Mouse (Mus musculus) gastrocnemius, adult 18-20 months (tissue): ENCODE measurements at regions not wholly inside any gene's neighbourhood (a gene's known extent, or its start where the extent isn't known, plus 50 kb on each side); places are given as distances from the start of the nearest gene placed in this dataset.

ENCODE experiments used
- DNase-seq: peaks from one replicate; pipeline ENCODE4 v3.0.0; 2021; ENCODE audit warnings: low spot score

GRCm38 (mm10) chr3:34234391-34234790, 153.3 kb upstream of the Dnajc19 start:
- DNase-seq, result no peak

GRCm38 (mm10) chr3:34232329-34233250, 151.5 kb upstream of the Dnajc19 start:
- no peak for DNase-seq

GRCm38 (mm10) chr3:34231593-34232328, 150.6 kb upstream of the Dnajc19 start:
- DNase-seq, result no peak

- no peak for DNase-seq
These were observed 141.2 kb upstream of the Dnajc19 start for GRCm38 (mm10) chr3:34222291-34222690.

GRCm38 (mm10) chr3:34219741-34220310, 138.7 kb upstream of the Dnajc19 start:
- no peak for DNase-seq

- DNase-seq, result no peak
These were observed 138.0 kb upstream of the Dnajc19 start for GRCm38 (mm10) chr3:34219096-34219495.

- DNase-seq, result no peak
These were observed 136.8 kb upstream of the Dnajc19 start for GRCm38 (mm10) chr3:34217911-34218310.

- no peak for DNase-seq
These were observed 133.1 kb upstream of the Dnajc19 start for GRCm38 (mm10) chr3:34214233-34214632.

- DNase-seq, result no peak
These were observed 125.3 kb upstream of the Dnajc19 start for GRCm38 (mm10) chr3:34206454-34206853.

- DNase-seq, result peak; percentile 18
These were observed 117.1 kb upstream of the Dnajc19 start for GRCm38 (mm10) chr3:34198228-34198627.

- no peak for DNase-seq
These were observed 116.0 kb upstream of the Dnajc19 start for GRCm38 (mm10) chr3:34197163-34197455.

- no peak for DNase-seq
These were observed 115.5 kb upstream of the Dnajc19 start for GRCm38 (mm10) chr3:34196451-34197162.

- no peak for DNase-seq
These were observed 114.8 kb upstream of the Dnajc19 start for GRCm38 (mm10) chr3:34195729-34196450.

GRCm38 (mm10) chr3:34173416-34174097, 92.4 kb upstream of the Dnajc19 start:
- no peak for DNase-seq

GRCm38 (mm10) chr3:34172899-34173298, 91.8 kb upstream of the Dnajc19 start:
- DNase-seq, result no peak

- no peak for DNase-seq
These were observed 90.8 kb upstream of the Dnajc19 start for GRCm38 (mm10) chr3:34171893-34172292.

GRCm38 (mm10) chr3:34168087-34168486, 87.0 kb upstream of the Dnajc19 start:
- DNase-seq, result no peak

GRCm38 (mm10) chr3:34150036-34150435, 68.9 kb upstream of the Dnajc19 start:
- no peak for DNase-seq

GRCm38 (mm10) chr3:34143652-34144051, 62.5 kb upstream of the Dnajc19 start:
- DNase-seq, result no peak

GRCm38 (mm10) chr3:34139227-34139626, 58.1 kb upstream of the Dnajc19 start:
- no peak for DNase-seq

- DNase-seq, result no peak
These were observed 56.9 kb upstream of the Dnajc19 start for GRCm38 (mm10) chr3:34137984-34138383.
